Mouse (Mus musculus): Measurements from ENCODE around the gene Ina.

GRCm38 (mm10) chr19:47043608-47044007 is 29.1 kb downstream of the Ina start:
- TF ChIP-seq CTCF (IDR thresholded peaks at IDR 0.05; ENCODE audit: low read depth, low read length), result no peak
- TF ChIP-seq TAL1 (conservative IDR thresholded peaks at IDR 0.05; ENCODE audit: low read depth, low read length), result no peak

Measured in G1E (cell line).